Mouse (Mus musculus) liver, embryonic 14.5 days (tissue): Measurements from ENCODE around the gene BC049715.

ENCODE experiments used
- CTCF ChIP-seq: IDR thresholded peaks from 2 replicates; pipeline ENCODE4 v1.5.1; 2016; ENCODE audit warnings: antibody characterized with exemption, low read depth, control low read depth
- EP300 ChIP-seq: IDR thresholded peaks from 2 replicates; pipeline ENCODE4 v1.6.1; 2016; ENCODE audit warnings: antibody characterized with exemption, low read depth

DNA sequence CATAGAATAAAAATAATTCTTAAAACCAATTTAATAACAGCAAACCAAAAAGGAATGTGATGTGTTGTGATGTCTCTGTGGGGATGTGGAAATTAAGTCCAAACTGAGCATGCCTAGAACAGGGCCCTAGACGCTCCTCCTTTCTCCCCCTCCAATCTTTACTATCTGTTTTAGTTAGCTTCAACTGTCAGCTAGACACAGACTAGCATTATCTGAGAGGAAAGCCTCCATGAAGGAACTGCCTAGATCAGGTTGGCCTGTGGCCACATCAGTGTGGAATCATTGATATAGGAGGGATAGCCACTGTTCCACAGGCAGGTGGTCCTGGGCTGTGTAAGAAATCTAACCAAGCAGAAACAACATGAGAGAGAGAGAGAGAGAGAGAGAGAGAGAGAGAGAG is 32.3 kb upstream of the BC049715 start:
- TF ChIP-seq EP300, result no peak; the same call in 1 of the 2 replicates
- TF ChIP-seq CTCF, result no peak
